ENCODE assay signal across 27 mouse cellular contexts in genomic region chr13:104596199-104596598, GRCm38 (mm10).
"Had no signal": no experiment of that assay in that cellular context is flagged by ENCODE, and none has a peak within 500 bp of the region (broad histone marks: within the 10 kb centered on the region; RNA-seq: fewer than 3 reads in every experiment).

No protein-coding gene starts in this region.

- H3K27ac ChIP-seq: embryonic facial prominence, embryonic 10.5 days; embryonic facial prominence, embryonic 12.5 days; embryonic facial prominence, embryonic 13.5 days; embryonic facial prominence, embryonic 15.5 days; forebrain, embryonic 10.5 days; forebrain, embryonic 12.5 days; forebrain, embryonic 13.5 days; forebrain, embryonic 15.5 days; gastrocnemius, adult 2 months; heart, adult 2 months had no signal

- H3K9ac ChIP-seq: embryonic facial prominence, embryonic 12.5 days; embryonic facial prominence, embryonic 13.5 days; embryonic facial prominence, embryonic 15.5 days; forebrain, embryonic 12.5 days; forebrain, embryonic 13.5 days; forebrain, embryonic 15.5 days; forebrain, postnatal 0 days had no signal

- H3K4me3 ChIP-seq: embryonic facial prominence, embryonic 10.5 days; embryonic facial prominence, embryonic 12.5 days; embryonic facial prominence, embryonic 13.5 days; embryonic facial prominence, embryonic 15.5 days; erythroblast, embryonic 14.5 days; forebrain, embryonic 10.5 days; forebrain, embryonic 12.5 days; forebrain, embryonic 13.5 days; forebrain, embryonic 15.5 days; gastrocnemius, adult 2 months; heart, adult 2 months had no signal

- H3K4me2 ChIP-seq: embryonic facial prominence, embryonic 12.5 days; embryonic facial prominence, embryonic 13.5 days; embryonic facial prominence, embryonic 15.5 days; forebrain, embryonic 12.5 days; forebrain, embryonic 13.5 days; forebrain, embryonic 15.5 days had no signal

- H3K36me3 ChIP-seq: embryonic facial prominence, embryonic 10.5 days; embryonic facial prominence, embryonic 12.5 days; embryonic facial prominence, embryonic 13.5 days; embryonic facial prominence, embryonic 15.5 days; forebrain, embryonic 10.5 days; forebrain, embryonic 12.5 days; forebrain, embryonic 15.5 days had no signal

- H3K27me3 ChIP-seq: embryonic facial prominence, embryonic 12.5 days; embryonic facial prominence, embryonic 13.5 days; embryonic facial prominence, embryonic 15.5 days; forebrain, embryonic 12.5 days; forebrain, embryonic 13.5 days; forebrain, embryonic 15.5 days had no signal

- ATAC-seq: forebrain, embryonic 13.5 days; forebrain, embryonic 14.5 days; forebrain, embryonic 15.5 days; forebrain, embryonic 16.5 days; forebrain, postnatal 0 days had no signal

- H3K4me1 ChIP-seq: embryonic facial prominence, embryonic 10.5 days; embryonic facial prominence, embryonic 12.5 days; embryonic facial prominence, embryonic 13.5 days; embryonic facial prominence, embryonic 15.5 days; forebrain, embryonic 13.5 days; forebrain, embryonic 15.5 days had no signal

- H3K9me3 ChIP-seq: embryonic facial prominence, embryonic 10.5 days; embryonic facial prominence, embryonic 12.5 days; embryonic facial prominence, embryonic 13.5 days; embryonic facial prominence, embryonic 15.5 days; forebrain, embryonic 10.5 days; forebrain, embryonic 12.5 days; forebrain, embryonic 13.5 days; forebrain, embryonic 15.5 days had no signal

- DNase-seq: cerebellum, adult 9-10 months; cerebellum, adult 9-11 months; cerebellum, postnatal 10 days; cerebellum, postnatal 14 days; cerebellum, postnatal 25 days; cerebellum, postnatal 36 days; embryo, embryonic 11 days; forebrain, postnatal 0 days; gastrocnemius, adult 2 months; gastrocnemius, postnatal 10 days; gastrocnemius, postnatal 14 days; gastrocnemius, postnatal 25 days; gastrocnemius, postnatal 36 days; heart, adult 11 months; heart, adult 18-20 months; heart, adult 2 months had no signal
